Mouse (Mus musculus): ENCODE results near the gene St5.
A peak's percentile ranks its signal among the peaks of the same experiment; 100 is the strongest.

The St5 gene

GRCm38 (mm10) chr7:109523741-109524441 is 179.5 kb downstream of the St5 start:
- no peak for DNase-seq

DNA sequence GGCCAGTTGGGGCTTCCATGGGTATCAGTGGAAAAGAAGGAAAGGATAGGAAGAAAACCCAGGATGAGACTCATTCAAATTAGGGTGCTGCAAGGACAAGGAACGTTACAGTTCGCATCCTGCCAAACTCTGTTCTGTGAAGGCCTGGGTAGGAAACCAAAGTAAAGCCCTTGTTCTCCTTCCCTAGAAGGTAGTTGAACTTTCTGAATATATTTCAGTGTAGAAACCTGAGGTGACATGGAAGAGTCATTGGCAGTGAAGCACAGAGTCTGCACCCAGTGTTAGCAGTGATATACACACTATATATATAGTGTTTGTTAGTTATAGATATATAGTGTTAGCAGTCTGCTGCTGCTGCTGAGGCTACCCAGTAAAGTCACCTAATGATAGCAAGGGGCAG is 180.1 kb downstream of the St5 start:
- DNase-seq, result no peak

DNA sequence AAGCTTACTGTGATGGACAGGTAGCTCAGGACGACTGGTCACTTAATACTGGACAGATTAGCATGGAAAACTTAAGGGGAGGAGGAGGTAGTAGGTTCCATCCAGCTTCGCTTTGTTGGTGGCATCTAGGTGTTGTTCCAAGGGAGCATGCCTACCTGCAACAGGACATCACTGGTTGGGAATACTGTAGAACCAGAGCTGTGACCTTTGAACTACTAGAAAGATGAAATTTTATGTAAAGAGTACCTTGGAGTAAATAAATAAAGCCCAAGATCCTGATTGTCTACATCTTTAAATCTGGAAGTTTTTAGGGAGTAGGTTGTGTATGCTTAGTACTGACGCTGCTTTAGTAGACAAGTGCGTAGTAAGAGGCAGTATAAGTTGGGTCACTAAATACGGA is 181.3 kb downstream of the St5 start:
- DNase-seq, result no peak

DNA sequence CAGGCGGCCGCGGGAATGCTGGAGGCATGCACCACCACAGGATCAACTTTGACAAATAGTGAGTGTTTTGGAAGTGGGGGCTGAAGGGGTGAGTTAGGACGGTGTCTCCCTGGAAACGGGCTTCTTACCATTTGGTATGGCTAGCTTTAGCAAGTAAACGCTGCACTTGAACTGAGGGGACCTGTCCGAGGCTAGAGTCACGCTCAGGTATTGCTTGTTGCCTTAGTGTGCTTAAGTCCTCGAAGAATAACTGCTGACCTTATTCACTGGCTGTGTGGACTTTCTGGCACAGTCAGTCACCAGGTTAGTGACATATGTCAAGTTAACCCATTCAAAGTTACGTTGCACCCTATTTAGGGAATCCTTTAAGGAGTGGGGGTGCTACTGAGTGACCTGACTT is 183.5 kb downstream of the St5 start:
- no peak for DNase-seq

GRCm38 (mm10) chr7:109518838-109519696 is 184.3 kb downstream of the St5 start, which contains the start of gene Rpl27a:
Gene Rpl27a, plus strand, starts transcription at chr7:109519147.
- peak; percentile 96 for DNase-seq

DNA sequence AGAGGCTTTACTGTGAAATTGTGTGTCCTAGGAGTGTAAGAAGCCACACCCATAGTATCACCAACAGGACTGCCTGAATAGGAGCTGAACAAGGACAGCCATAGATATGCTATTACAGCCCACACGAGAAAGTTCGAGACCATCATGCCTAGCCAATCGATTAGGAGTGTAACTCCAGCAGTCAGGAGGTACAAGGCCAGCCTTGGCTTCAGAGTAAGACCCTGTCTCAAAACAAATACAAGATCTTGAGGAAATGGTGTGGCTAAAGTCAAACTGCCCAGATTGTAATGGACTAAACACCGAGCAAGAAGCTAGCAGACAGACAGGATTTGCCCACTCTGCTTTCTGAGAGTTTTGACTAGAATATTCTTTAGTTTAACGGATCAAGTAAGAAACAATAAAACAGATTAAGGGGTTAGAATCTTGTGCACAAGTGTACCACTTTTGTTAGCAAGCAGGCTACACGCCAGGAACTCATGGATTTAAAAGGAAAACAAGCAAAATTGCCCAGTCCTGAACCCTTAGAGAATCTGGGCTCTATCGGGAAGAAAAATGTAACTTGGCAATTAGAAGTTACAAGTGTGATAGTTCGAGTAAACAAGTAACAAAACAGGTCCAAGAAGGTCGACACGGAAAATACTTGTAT is 185.2 kb downstream of the St5 start:
- no peak for DNase-seq

- DNase-seq, result no peak
These were observed 186.9 kb downstream of the St5 start for GRCm38 (mm10) chr7:109516500-109516899.

DNA sequence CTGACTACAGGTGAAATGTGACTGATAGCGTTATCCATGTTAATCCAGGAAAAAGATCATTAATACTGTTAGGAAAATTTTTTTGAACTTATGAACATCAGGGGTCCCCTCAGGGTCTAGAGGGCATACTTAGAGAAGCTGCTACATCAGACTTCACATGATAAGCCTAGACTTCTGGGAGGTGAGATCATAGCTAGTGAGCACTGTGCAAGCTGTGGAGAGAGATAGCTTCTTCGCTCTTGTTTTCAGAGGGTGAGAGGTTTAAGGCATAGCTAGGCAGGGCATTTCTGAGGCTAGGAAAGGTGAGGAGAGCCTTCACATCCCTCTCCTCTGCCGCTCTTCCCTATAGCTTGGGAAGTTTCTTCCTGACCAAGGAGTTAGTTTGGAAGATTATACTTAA is 191.6 kb downstream of the St5 start:
- no peak for DNase-seq

- no peak for DNase-seq
These were observed 192.6 kb downstream of the St5 start for GRCm38 (mm10) chr7:109510799-109511198.

GRCm38 (mm10) chr7:109508034-109508433 is 195.4 kb downstream of the St5 start, which contains the start of gene Trim66:
Gene Trim66, minus strand, starts transcription at chr7:109508134.
- no peak for DNase-seq

GRCm38 (mm10) chr7:109507572-109507971 is 195.8 kb downstream of the St5 start:
- DNase-seq, result no peak

GRCm38 (mm10) chr7:109507119-109507518 is 196.3 kb downstream of the St5 start:
- DNase-seq, result no peak

DNA sequence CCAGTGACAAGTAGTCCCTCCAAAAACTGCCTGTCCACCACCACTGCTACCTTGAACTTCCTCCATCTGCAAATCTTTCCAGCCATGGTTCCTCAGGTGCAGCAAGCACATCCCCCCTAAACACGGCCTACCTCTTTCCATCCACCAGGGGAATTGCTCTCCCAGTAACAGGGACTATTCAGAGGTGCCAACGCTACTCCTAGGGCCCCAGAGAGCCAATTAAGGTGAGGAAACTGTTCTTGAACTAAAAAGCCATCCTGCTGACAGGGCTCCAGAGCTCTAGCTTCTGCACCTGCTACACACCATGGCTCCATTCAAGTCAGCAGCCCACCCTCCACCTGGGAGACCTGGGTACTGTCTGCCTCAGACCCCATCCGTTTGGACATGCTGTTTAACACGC is 205.9 kb downstream of the St5 start:
- DNase-seq, result no peak

- no peak for DNase-seq
These were observed 209.8 kb downstream of the St5 start for GRCm38 (mm10) chr7:109493319-109494316.

- no peak for DNase-seq
These were observed 210.6 kb downstream of the St5 start for GRCm38 (mm10) chr7:109492616-109493318.

GRCm38 (mm10) chr7:109484221-109484620 is 219.2 kb downstream of the St5 start:
- DNase-seq, result no peak

DNA sequence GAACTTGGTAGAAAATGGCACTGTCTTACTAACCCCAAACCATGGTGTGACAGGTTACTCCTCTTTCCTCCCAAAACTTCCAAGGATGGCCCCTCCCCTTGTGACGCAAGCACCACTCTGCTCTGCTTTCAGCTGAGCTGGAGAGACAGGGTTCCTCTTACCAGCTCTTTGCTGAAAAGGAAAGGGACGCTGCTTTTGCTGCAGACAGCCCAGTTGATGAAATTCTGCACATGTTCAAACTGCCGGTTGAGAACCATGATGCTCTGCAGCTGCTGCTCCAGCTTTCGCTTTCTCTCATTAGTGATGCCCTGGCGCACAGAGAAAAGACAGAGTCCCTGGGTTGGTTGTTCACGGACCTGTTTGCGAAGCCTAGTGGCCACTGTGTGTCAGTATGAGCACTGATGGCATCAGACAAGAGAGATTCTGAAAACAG is 222.6 kb downstream of the St5 start:
- no peak for DNase-seq

DNA sequence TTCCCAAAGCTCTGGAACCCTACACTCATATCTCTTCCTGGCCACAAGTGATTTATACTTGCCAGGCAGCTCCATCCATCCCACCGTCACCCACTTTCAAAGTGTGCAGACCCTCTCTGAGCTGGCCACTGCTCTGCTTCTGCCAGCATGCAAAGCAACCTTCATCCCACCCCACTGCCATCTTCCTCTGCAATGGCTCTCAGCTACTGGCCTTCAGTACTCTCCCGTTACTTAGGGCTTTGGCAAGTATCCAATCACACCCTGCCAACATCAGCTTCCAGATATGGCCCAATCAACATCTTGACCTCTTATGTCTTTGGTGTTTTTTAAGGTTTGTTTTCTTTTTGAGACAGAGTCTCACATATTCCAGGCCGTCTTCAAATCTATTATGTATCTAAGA is 225.5 kb downstream of the St5 start:
- DNase-seq, result no peak
